Mouse (Mus musculus): ENCODE data around the gene Setx.
A peak's percentile ranks its signal among the peaks of the same experiment; 100 is the strongest.

Gene Setx

GRCm38 (mm10) chr2:29218831-29219230 is 94.8 kb downstream of the Setx start:
- DNase-seq = peak; percentile 68

GRCm38 (mm10) chr2:29222302-29222701 is 98.3 kb downstream of the Setx start:
- DNase-seq = no peak

GRCm38 (mm10) chr2:29223591-29224262 is 99.7 kb downstream of the Setx start:
- DNase-seq = peak; percentile 39

DNA sequence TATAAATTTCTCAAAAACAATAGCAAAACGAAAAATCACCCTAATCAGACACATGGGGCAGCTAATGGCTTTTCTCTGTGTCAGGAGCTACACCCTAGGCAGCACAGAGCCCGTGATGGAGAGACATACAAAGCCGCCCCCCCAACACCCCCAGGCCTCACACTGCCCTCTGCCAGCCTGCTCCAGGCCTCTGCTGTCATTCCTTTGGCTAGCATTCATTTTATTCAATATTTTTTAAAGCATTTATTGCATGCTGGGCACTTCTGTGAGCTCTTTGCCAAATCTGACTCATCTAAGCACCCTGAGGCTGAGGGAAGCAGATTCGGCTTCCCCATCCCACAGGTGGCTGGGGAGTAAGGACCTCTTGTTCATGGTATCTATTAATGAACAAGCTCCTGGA is 102.7 kb downstream of the Setx start:
- DNase-seq = no peak

GRCm38 (mm10) chr2:29230191-29230835 is 106.3 kb downstream of the Setx start:
- DNase-seq = no peak
